Mouse (Mus musculus) cortical plate, adult 2 months (tissue): ENCODE measurements around the gene Large1.

ENCODE experiments used
- CTCF ChIP-seq: fragments of 200-500 bp; IDR thresholded peaks from 2 replicates; pipeline ENCODE4 v1.5.1; 2011; ENCODE audit warnings: mild to moderate bottlenecking, control low read depth, low read length; ENCODE audit not compliant: insufficient read depth; ENCODE audit errors: extremely low read depth
- POLR2A ChIP-seq: fragments of 200-500 bp; IDR thresholded peaks from 2 replicates; pipeline ENCODE4 v1.6.1; 2011; ENCODE audit warnings: mild to moderate bottlenecking, low read length, control low read depth; ENCODE audit not compliant: insufficient read depth; ENCODE audit errors: extremely low read depth

DNA sequence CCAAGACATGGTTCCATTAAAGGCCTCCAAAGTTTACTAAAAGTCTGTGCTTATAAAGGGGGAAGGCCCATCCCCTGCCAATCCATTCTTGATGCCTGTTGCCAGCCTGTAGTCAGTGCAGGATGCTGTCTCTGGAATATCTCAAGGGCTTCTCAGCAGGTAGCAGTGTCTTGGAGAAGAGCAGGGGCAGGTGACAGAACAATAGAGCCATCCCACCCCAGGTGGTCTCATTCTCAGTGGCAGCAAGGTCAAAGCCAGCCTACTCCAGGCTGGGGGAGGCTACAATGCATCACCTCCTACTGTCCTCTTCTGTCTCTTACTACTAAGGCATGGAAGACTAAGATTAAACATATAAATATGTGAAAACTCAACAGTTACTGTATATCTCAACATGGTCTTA is 323.6 kb downstream of the Large1 start:
- TF ChIP-seq CTCF (no peak), POLR2A (no peak)
